Mouse (Mus musculus): ENCODE measurements around the gene Gm49318. TPM values are rescaled to one million over a fixed set of nuclear protein-coding genes. Genes with fewer than 3 reads are reported as not detected.

Gene Gm49318
- polyA plus RNA-seq, 1 experiment: not detected

- H3K4me1 ChIP-seq (ENCODE audit: control insufficient read depth, insufficient read depth, low read length): peaks cover 3% of the 10 kb centered on the region
- no peak for TF ChIP-seq POLR2A (IDR thresholded peaks at IDR 0.05; ENCODE audit: control insufficient read depth, low read depth, low read length)
- TF ChIP-seq CTCF (IDR thresholded peaks at IDR 0.05; ENCODE audit: control insufficient read depth, insufficient read depth, insufficient replicate concordance, low read depth, low read length): no peak
- no peaks in the 10 kb centered on the region for H3K36me3 ChIP-seq (ENCODE audit: control insufficient read depth, insufficient read depth, low read length)
- no peaks in the 10 kb centered on the region for H3K27me3 ChIP-seq (ENCODE audit: control insufficient read depth, insufficient read depth, low read length)
- H3K4me3 ChIP-seq (ENCODE audit: control insufficient read depth, low read depth, low read length): no peak overlapping the region
- no peak overlapping the region for H3K27ac ChIP-seq (ENCODE audit: control insufficient read depth, insufficient read depth, low read depth, low read length)
Measured at GRCm38 (mm10) chr9:22035300-22036044, 35.6 kb downstream of the Gm49318 start.

- TF ChIP-seq POLR2A (IDR thresholded peaks at IDR 0.05; ENCODE audit: control insufficient read depth, low read depth, low read length) (no peak), CTCF (IDR thresholded peaks at IDR 0.05; ENCODE audit: control insufficient read depth, insufficient read depth, insufficient replicate concordance, low read depth, low read length) (no peak)
- Histone ChIP-seq H3K27me3 (ENCODE audit: control insufficient read depth, insufficient read depth, low read length) (no peaks in the 10 kb centered on the region), H3K4me3 (ENCODE audit: control insufficient read depth, low read depth, low read length) (no peak overlapping the region), H3K36me3 (ENCODE audit: control insufficient read depth, insufficient read depth, low read length) (no peaks in the 10 kb centered on the region), H3K27ac (ENCODE audit: control insufficient read depth, insufficient read depth, low read depth, low read length) (no peak overlapping the region), H3K4me1 (ENCODE audit: control insufficient read depth, insufficient read depth, low read length) (peaks cover 2% of the 10 kb centered on the region; the same call in 1 of the 2 replicates)
Measured at GRCm38 (mm10) chr9:22030386-22030785, 40.7 kb downstream of the Gm49318 start.

GRCm38 (mm10) chr9:22028467-22028866 is 42.6 kb downstream of the Gm49318 start:
- Histone ChIP-seq H3K27me3 (ENCODE audit: control insufficient read depth, insufficient read depth, low read length) (no peaks in the 10 kb centered on the region), H3K27ac (ENCODE audit: control insufficient read depth, insufficient read depth, low read depth, low read length) (no peak overlapping the region), H3K4me3 (ENCODE audit: control insufficient read depth, low read depth, low read length) (no peak overlapping the region), H3K4me1 (ENCODE audit: control insufficient read depth, insufficient read depth, low read length) (no peaks in the 10 kb centered on the region), H3K36me3 (ENCODE audit: control insufficient read depth, insufficient read depth, low read length) (no peaks in the 10 kb centered on the region)
- TF ChIP-seq POLR2A (IDR thresholded peaks at IDR 0.05; ENCODE audit: control insufficient read depth, low read depth, low read length) (no peak), CTCF (IDR thresholded peaks at IDR 0.05; ENCODE audit: control insufficient read depth, insufficient read depth, insufficient replicate concordance, low read depth, low read length) (no peak)

- no peaks in the 10 kb centered on the region for H3K36me3 ChIP-seq (ENCODE audit: control insufficient read depth, insufficient read depth, low read length)
- no peak overlapping the region for H3K4me3 ChIP-seq (ENCODE audit: control insufficient read depth, low read depth, low read length)
- no peaks in the 10 kb centered on the region for H3K4me1 ChIP-seq (ENCODE audit: control insufficient read depth, insufficient read depth, low read length)
- TF ChIP-seq CTCF (IDR thresholded peaks at IDR 0.05; ENCODE audit: control insufficient read depth, insufficient read depth, insufficient replicate concordance, low read depth, low read length) (no peak), POLR2A (IDR thresholded peaks at IDR 0.05; ENCODE audit: control insufficient read depth, low read depth, low read length) (no peak)
- no peak overlapping the region for H3K27ac ChIP-seq (ENCODE audit: control insufficient read depth, insufficient read depth, low read depth, low read length)
- H3K27me3 ChIP-seq (ENCODE audit: control insufficient read depth, insufficient read depth, low read length): no peaks in the 10 kb centered on the region
Measured at GRCm38 (mm10) chr9:22024592-22024991, 46.5 kb downstream of the Gm49318 start.

- Histone ChIP-seq H3K27ac (ENCODE audit: control insufficient read depth, insufficient read depth, low read depth, low read length) (no peak overlapping the region), H3K27me3 (ENCODE audit: control insufficient read depth, insufficient read depth, low read length) (no peaks in the 10 kb centered on the region), H3K36me3 (ENCODE audit: control insufficient read depth, insufficient read depth, low read length) (no peaks in the 10 kb centered on the region; the same call in 1 of the 2 replicates), H3K4me1 (ENCODE audit: control insufficient read depth, insufficient read depth, low read length) (peaks cover 3% of the 10 kb centered on the region; the same call in 1 of the 2 replicates), H3K4me3 (ENCODE audit: control insufficient read depth, low read depth, low read length) (no peak overlapping the region)
- no peak for TF ChIP-seq CTCF (IDR thresholded peaks at IDR 0.05; ENCODE audit: control insufficient read depth, insufficient read depth, insufficient replicate concordance, low read depth, low read length)
- no peak for TF ChIP-seq POLR2A (IDR thresholded peaks at IDR 0.05; ENCODE audit: control insufficient read depth, low read depth, low read length)
Measured at GRCm38 (mm10) chr9:22017208-22017825, 53.7 kb downstream of the Gm49318 start.

GRCm38 (mm10) chr9:22016245-22016644 is 54.8 kb downstream of the Gm49318 start:
- Histone ChIP-seq H3K27me3 (ENCODE audit: control insufficient read depth, insufficient read depth, low read length) (no peaks in the 10 kb centered on the region), H3K4me1 (ENCODE audit: control insufficient read depth, insufficient read depth, low read length) (peaks cover 3% of the 10 kb centered on the region; the same call in 1 of the 2 replicates), H3K36me3 (ENCODE audit: control insufficient read depth, insufficient read depth, low read length) (no peaks in the 10 kb centered on the region; the same call in 1 of the 2 replicates), H3K4me3 (ENCODE audit: control insufficient read depth, low read depth, low read length) (no peak overlapping the region), H3K27ac (ENCODE audit: control insufficient read depth, insufficient read depth, low read depth, low read length) (no peak overlapping the region)
- TF ChIP-seq POLR2A (IDR thresholded peaks at IDR 0.05; ENCODE audit: control insufficient read depth, low read depth, low read length) (no peak), CTCF (IDR thresholded peaks at IDR 0.05; ENCODE audit: control insufficient read depth, insufficient read depth, insufficient replicate concordance, low read depth, low read length) (no peak)

GRCm38 (mm10) chr9:22012731-22013130 is 58.3 kb downstream of the Gm49318 start:
- no peaks in the 10 kb centered on the region; the same call in 1 of the 2 replicates for H3K36me3 ChIP-seq (ENCODE audit: control insufficient read depth, insufficient read depth, low read length)
- no peak overlapping the region for H3K4me3 ChIP-seq (ENCODE audit: control insufficient read depth, low read depth, low read length)
- H3K27me3 ChIP-seq (ENCODE audit: control insufficient read depth, insufficient read depth, low read length): no peaks in the 10 kb centered on the region
- H3K27ac ChIP-seq (ENCODE audit: control insufficient read depth, insufficient read depth, low read depth, low read length): no peak overlapping the region
- no peak for TF ChIP-seq POLR2A (IDR thresholded peaks at IDR 0.05; ENCODE audit: control insufficient read depth, low read depth, low read length)
- no peak for TF ChIP-seq CTCF (IDR thresholded peaks at IDR 0.05; ENCODE audit: control insufficient read depth, insufficient read depth, insufficient replicate concordance, low read depth, low read length)
- peaks cover 3% of the 10 kb centered on the region; the same call in 1 of the 2 replicates for H3K4me1 ChIP-seq (ENCODE audit: control insufficient read depth, insufficient read depth, low read length)
